Mouse (Mus musculus) embryonic facial prominence, embryonic 11.5 days (tissue): ENCODE measurements around the gene Npas3. TPM values are rescaled to one million over a fixed set of nuclear protein-coding genes. Genes with fewer than 3 reads are reported as not detected.

ENCODE experiments used
- ATAC-seq: fragments of 200-750 bp; cut with Nextera tagmentation; replicated peaks from 2 replicates; pipeline ENCODE4 v1.8.0; 2017; ENCODE audit warnings: low read depth; ENCODE audit not compliant: insufficient number of reproducible peaks, low FRiP score, low TSS enrichment
- DNase-seq: peaks from one replicate; pipeline ENCODE4 v3.0.0-alpha.2; 2015; ENCODE audit warnings: low spot score
- H3K27ac ChIP-seq: fragments of 300-500 bp; sonication (generic); replicated peaks from 2 replicates; pipeline ENCODE4 v1.5.1; 2014; ENCODE audit warnings: mild to moderate bottlenecking, low read depth, low read length, control low read depth
- H3K27me3 ChIP-seq: fragments of 300-500 bp; sonication (generic); 2 replicates; pipeline ENCODE4 v1.6.1; 2014; ENCODE audit warnings: mild to moderate bottlenecking, low read length, moderate library complexity, mixed read lengths; ENCODE audit not compliant: control insufficient read depth, insufficient read depth
- H3K36me3 ChIP-seq: fragments of 300-500 bp; sonication (generic); replicated peaks from 2 replicates; pipeline ENCODE4 v1.6.1; 2014; ENCODE audit warnings: low read depth, mild to moderate bottlenecking, low read length, moderate library complexity, mixed read lengths; ENCODE audit not compliant: control insufficient read depth, insufficient read depth
- H3K4me1 ChIP-seq: fragments of 300-500 bp; sonication (generic); 2 replicates; pipeline ENCODE4 v1.6.1; 2014; ENCODE audit warnings: low read length, mixed read lengths; ENCODE audit not compliant: control insufficient read depth, insufficient read depth
- H3K4me2 ChIP-seq: fragments of 300-500 bp; sonication (generic); 2 replicates; pipeline ENCODE4 v1.6.1; 2014; ENCODE audit warnings: low read depth, mild to moderate bottlenecking, control low read depth, low read length, moderate library complexity
- H3K4me3 ChIP-seq: fragments of 300-500 bp; sonication (generic); 2 replicates; pipeline ENCODE4 v1.5.1; 2014; ENCODE audit warnings: low read depth, low read length, control low read depth
- H3K9ac ChIP-seq: fragments of 300-500 bp; sonication (generic); replicated peaks from 2 replicates; pipeline ENCODE4 v1.6.1; 2014; ENCODE audit warnings: mild to moderate bottlenecking, control low read depth, low read length
- H3K9me3 ChIP-seq: fragments of 300-500 bp; sonication (generic); replicated peaks from 2 replicates; pipeline ENCODE4 v1.6.1; 2016; ENCODE audit warnings: mild to moderate bottlenecking, low read length, inconsistent platforms, mixed read lengths; ENCODE audit not compliant: control insufficient read depth
- WGBS: fragments of 180-500 bp; shearing (Covaris S2); extraction: QIAGEN DNeasy Blood & Tissue Kit; methylation state at CpG from one replicate; pipeline ENCODE4 v1.1.7; 2014; 5-methylcytosine and 5-hydroxymethylcytosine counted together
- polyA plus RNA-seq: library from polyadenylated mRNA; unstranded; fragments of >200 nt; fragmentation: Nextera tagmentation; extraction: Ambion mirVana; gene quantifications from 2 replicates; pipeline ENCODE4 v1.2.1, GENCODE M21; 2014

Gene Npas3
- polyA plus RNA-seq, 1 experiment from 2014 or later, result 5.0 TPM

- H3K36me3 ChIP-seq, result no peaks in the 10 kb centered on the region
- DNase-seq (no peak), ATAC-seq (no peak)
- H3K4me1 ChIP-seq, result no peaks in the 10 kb centered on the region
- H3K27me3 ChIP-seq, result no peaks in the 10 kb centered on the region
- no peak overlapping the region for H3K4me2 ChIP-seq
- no peak overlapping the region for H3K4me3 ChIP-seq
- WGBS, result 73% methylated on average over 2 of the region's 2 CpGs
- H3K9ac ChIP-seq, result no peak overlapping the region
- H3K27ac ChIP-seq, result no peak overlapping the region
- H3K9me3 ChIP-seq, result no peaks in the 10 kb centered on the region
Measured at GRCm38 (mm10) chr12:54096492-54096891, 848.0 kb downstream of the Npas3 start.

- H3K9ac ChIP-seq, result no peak overlapping the region
- no peaks in the 10 kb centered on the region for H3K27me3 ChIP-seq
- WGBS, result 77% methylated on average over 6 of the region's 6 CpGs
- H3K9me3 ChIP-seq, result no peaks in the 10 kb centered on the region
- no peaks in the 10 kb centered on the region for H3K36me3 ChIP-seq
- no peak overlapping the region for H3K27ac ChIP-seq
- H3K4me1 ChIP-seq, result no peaks in the 10 kb centered on the region
- ATAC-seq (no peak), DNase-seq (no peak)
- no peak overlapping the region for H3K4me2 ChIP-seq
- H3K4me3 ChIP-seq, result no peak overlapping the region
Measured at GRCm38 (mm10) chr12:54098136-54098535, 849.7 kb downstream of the Npas3 start.

GRCm38 (mm10) chr12:54098785-54099184, 850.3 kb downstream of the Npas3 start:
- 13% methylated on average over 6 of the region's 6 CpGs for WGBS
- no peak overlapping the region for H3K27ac ChIP-seq

GRCm38 (mm10) chr12:54099458-54099857, 851.0 kb downstream of the Npas3 start:
- no peaks in the 10 kb centered on the region for H3K4me1 ChIP-seq
- no peaks in the 10 kb centered on the region for H3K9me3 ChIP-seq
- no peaks in the 10 kb centered on the region for H3K27me3 ChIP-seq
- H3K27ac ChIP-seq, result no peak overlapping the region
- no peak for ATAC-seq
- H3K4me2 ChIP-seq, result no peak overlapping the region
- H3K36me3 ChIP-seq, result no peaks in the 10 kb centered on the region
- no peak overlapping the region for H3K9ac ChIP-seq
- 96% methylated on average over 3 of the region's 3 CpGs for WGBS
- no peak for DNase-seq
- no peak overlapping the region for H3K4me3 ChIP-seq

More at GRCm38 (mm10) chr12:54098785-54099184, 850.3 kb downstream of the Npas3 start:
- DNase-seq (peak; percentile 85), ATAC-seq (0 out of 2 replicates have a peak, but pooled peaks have one; percentile 48)
- no peaks in the 10 kb centered on the region for H3K9me3 ChIP-seq
- no peak overlapping the region for H3K4me3 ChIP-seq
- H3K9ac ChIP-seq, result no peak overlapping the region
- no peak overlapping the region for H3K4me2 ChIP-seq
- no peaks in the 10 kb centered on the region for H3K36me3 ChIP-seq
- no peaks in the 10 kb centered on the region for H3K27me3 ChIP-seq
- H3K4me1 ChIP-seq, result no peaks in the 10 kb centered on the region

- Histone ChIP-seq H3K4me1 (no peaks in the 10 kb centered on the region), H3K36me3 (no peaks in the 10 kb centered on the region), H3K27ac (no peak overlapping the region), H3K9me3 (no peaks in the 10 kb centered on the region), H3K9ac (no peak overlapping the region), H3K4me3 (no peak overlapping the region), H3K27me3 (no peaks in the 10 kb centered on the region), H3K4me2 (no peak overlapping the region)
- no peak for DNase-seq
- ATAC-seq, result no peak
- WGBS, result 87% methylated on average over 5 of the region's 5 CpGs
Measured at GRCm38 (mm10) chr12:54101307-54101870, 852.9 kb downstream of the Npas3 start.

GRCm38 (mm10) chr12:54102500-54102899, 854.0 kb downstream of the Npas3 start:
- Histone ChIP-seq H3K36me3 (no peaks in the 10 kb centered on the region), H3K4me2 (no peak overlapping the region), H3K4me1 (no peaks in the 10 kb centered on the region), H3K27me3 (no peaks in the 10 kb centered on the region), H3K9me3 (no peaks in the 10 kb centered on the region), H3K9ac (no peak overlapping the region), H3K27ac (no peak overlapping the region), H3K4me3 (no peak overlapping the region)
- WGBS, result 66% methylated on average over 6 of the region's 6 CpGs
- ATAC-seq (no peak), DNase-seq (no peak)

GRCm38 (mm10) chr12:54105531-54105930, 857.1 kb downstream of the Npas3 start:
- H3K4me2 ChIP-seq, result no peak overlapping the region
- no peak overlapping the region for H3K9ac ChIP-seq
- ATAC-seq (no peak), DNase-seq (peak; percentile 51)
- no peak overlapping the region for H3K4me3 ChIP-seq
- WGBS, result 62% methylated on average over 5 of the region's 5 CpGs
- no peaks in the 10 kb centered on the region for H3K27me3 ChIP-seq
- H3K36me3 ChIP-seq, result no peaks in the 10 kb centered on the region
- no peaks in the 10 kb centered on the region for H3K4me1 ChIP-seq
- no peaks in the 10 kb centered on the region for H3K9me3 ChIP-seq
- no peak overlapping the region for H3K27ac ChIP-seq

GRCm38 (mm10) chr12:54105946-54106345, 857.5 kb downstream of the Npas3 start:
- 85% methylated on average over 3 of the region's 3 CpGs for WGBS

More at GRCm38 (mm10) chr12:54105946-54106345, 857.5 kb downstream of the Npas3 start:
- H3K27ac ChIP-seq, result no peak overlapping the region
- H3K9me3 ChIP-seq, result no peaks in the 10 kb centered on the region
- no peak overlapping the region for H3K9ac ChIP-seq
- no peaks in the 10 kb centered on the region for H3K27me3 ChIP-seq
- no peak for ATAC-seq
- no peaks in the 10 kb centered on the region for H3K4me1 ChIP-seq
- H3K4me2 ChIP-seq, result no peak overlapping the region
- no peak overlapping the region for H3K4me3 ChIP-seq
- H3K36me3 ChIP-seq, result no peaks in the 10 kb centered on the region
- DNase-seq, result no peak
